Mouse (Mus musculus): ENCODE data around the gene Rpl14.
"Not testable (repeated sequence)": the region's sequence is repeated elsewhere in the genome, so short reads cannot be mapped to it uniquely, and the experiment has no call there.

Rpl14 gene

GRCm38 (mm10) chr9:120570741-120571592, at the start of gene Rpl14:
TSS of gene Rpl14 (plus strand) at chr9:120571444.
- peak; percentile 96 to 98 for DNase-seq (ENCODE audit: low spot score in 2 of 2)

- no peak for DNase-seq (ENCODE audit: low spot score in 2 of 2)
Observed at GRCm38 (mm10) chr9:120527270-120527669, 44.0 kb upstream of the Rpl14 start.

- no peak for DNase-seq (ENCODE audit: low spot score in 2 of 2)
Observed at GRCm38 (mm10) chr9:120527919-120528318, 43.3 kb upstream of the Rpl14 start.

- no peak for DNase-seq (ENCODE audit: low spot score in 2 of 2)
Observed at GRCm38 (mm10) chr9:120528815-120529510, 42.3 kb upstream of the Rpl14 start.

GRCm38 (mm10) chr9:120530471-120530870, 40.8 kb upstream of the Rpl14 start:
- DNase-seq (ENCODE audit: low spot score in 2 of 2), result no peak

GRCm38 (mm10) chr9:120532062-120532461, 39.2 kb upstream of the Rpl14 start:
- no peak for DNase-seq (ENCODE audit: low spot score in 2 of 2)

- DNase-seq (ENCODE audit: low spot score in 2 of 2), result no peak
Observed at GRCm38 (mm10) chr9:120532691-120533090, 38.6 kb upstream of the Rpl14 start.

GRCm38 (mm10) chr9:120533446-120533950, 37.7 kb upstream of the Rpl14 start:
- not testable (repeated sequence) for DNase-seq (ENCODE audit: low spot score in 2 of 2)

GRCm38 (mm10) chr9:120539662-120540251, 31.5 kb upstream of the Rpl14 start, which contains the start of gene Entpd3:
TSS of gene Entpd3 (plus strand) at chr9:120539818.
- peak in 1 of 2 experiments; percentile 63 for DNase-seq (ENCODE audit: low spot score in 2 of 2)

GRCm38 (mm10) chr9:120541411-120541810, 29.8 kb upstream of the Rpl14 start:
- DNase-seq (ENCODE audit: low spot score in 2 of 2), result no peak

- no peak for DNase-seq (ENCODE audit: low spot score in 2 of 2)
Observed at GRCm38 (mm10) chr9:120542241-120542640, 29.0 kb upstream of the Rpl14 start.

- DNase-seq (ENCODE audit: low spot score in 2 of 2), result no peak
Observed at GRCm38 (mm10) chr9:120545994-120546393, 25.2 kb upstream of the Rpl14 start.

- no peak for DNase-seq (ENCODE audit: low spot score in 2 of 2)
Observed at GRCm38 (mm10) chr9:120546482-120546881, 24.8 kb upstream of the Rpl14 start.

GRCm38 (mm10) chr9:120547026-120547668, 24.1 kb upstream of the Rpl14 start:
- peak in 1 of 2 experiments; percentile 62 for DNase-seq (ENCODE audit: low spot score in 2 of 2)

- DNase-seq (ENCODE audit: low spot score in 2 of 2), result no peak
Observed at GRCm38 (mm10) chr9:120550778-120551177, 20.5 kb upstream of the Rpl14 start.

GRCm38 (mm10) chr9:120563590-120563989, 7.7 kb upstream of the Rpl14 start:
- no peak for DNase-seq (ENCODE audit: low spot score in 2 of 2)

GRCm38 (mm10) chr9:120564247-120564646, 7.0 kb upstream of the Rpl14 start:
- DNase-seq (ENCODE audit: low spot score in 2 of 2), result no peak

- DNase-seq (ENCODE audit: low spot score in 2 of 2), result no peak
Observed at GRCm38 (mm10) chr9:120566384-120566783, 4.9 kb upstream of the Rpl14 start.

- no peak for DNase-seq (ENCODE audit: low spot score in 2 of 2)
Observed at GRCm38 (mm10) chr9:120568917-120569316, 2.3 kb upstream of the Rpl14 start.

- no peak for DNase-seq (ENCODE audit: low spot score in 2 of 2)
Observed at GRCm38 (mm10) chr9:120569721-120570333, 1.4 kb upstream of the Rpl14 start.

- no peak for DNase-seq (ENCODE audit: low spot score in 2 of 2)
Observed at GRCm38 (mm10) chr9:120570334-120570725, 914 bp upstream of the Rpl14 start.

Data from urinary bladder, adult 18-20 months (tissue).